Mouse (Mus musculus): ENCODE results near the gene Mmp27.

The Mmp27 gene

DNA sequence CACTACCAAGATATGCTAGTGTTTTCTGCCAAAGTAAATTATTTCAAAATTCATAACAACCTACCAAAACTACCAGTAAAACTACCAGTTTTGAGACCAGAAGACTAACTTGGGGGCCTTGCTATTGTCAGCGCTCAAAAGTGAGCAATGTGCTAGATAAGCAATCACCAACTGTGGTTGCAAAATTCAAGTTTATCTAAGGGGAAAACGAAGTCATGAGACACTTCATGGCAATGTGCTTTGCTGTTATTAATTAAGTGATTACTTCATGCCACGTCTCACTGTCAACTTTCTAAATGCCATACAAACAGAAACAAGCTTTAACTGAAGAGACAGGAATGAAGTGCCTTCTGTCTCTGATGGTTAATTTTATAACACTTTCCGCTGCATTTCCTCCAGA, at the start of gene Mmp27:
Gene Mmp27 (plus strand): TSS at position 235 of the 400 bp plus-strand sequence.
- H3K4me3 ChIP-seq (replicated peaks; ENCODE audit: low read length), result no peak within 1 kb of the TSS
- no peaks in the 10 kb centered on the region for H3K9me3 ChIP-seq (ENCODE audit: low read length)
- H3K4me1 ChIP-seq (replicated peaks; ENCODE audit: low read depth, low read length), result no peaks in the 10 kb centered on the region
- TF ChIP-seq POU5F1 (IDR thresholded peaks at IDR 0.05; ENCODE audit: borderline replicate concordance, low read length) (no peak), CTCF (conservative IDR thresholded peaks at IDR 0.05; ENCODE audit: low read length) (no peak), NANOG (IDR thresholded peaks at IDR 0.05; ENCODE audit: borderline replicate concordance, low read length) (no peak)
- no peaks in the 10 kb centered on the region for H3K27me3 ChIP-seq (ENCODE audit: insufficient read depth, low read length)
- no peaks in the 10 kb centered on the region for H3K36me3 ChIP-seq (ENCODE audit: insufficient read depth, low read length)

DNA sequence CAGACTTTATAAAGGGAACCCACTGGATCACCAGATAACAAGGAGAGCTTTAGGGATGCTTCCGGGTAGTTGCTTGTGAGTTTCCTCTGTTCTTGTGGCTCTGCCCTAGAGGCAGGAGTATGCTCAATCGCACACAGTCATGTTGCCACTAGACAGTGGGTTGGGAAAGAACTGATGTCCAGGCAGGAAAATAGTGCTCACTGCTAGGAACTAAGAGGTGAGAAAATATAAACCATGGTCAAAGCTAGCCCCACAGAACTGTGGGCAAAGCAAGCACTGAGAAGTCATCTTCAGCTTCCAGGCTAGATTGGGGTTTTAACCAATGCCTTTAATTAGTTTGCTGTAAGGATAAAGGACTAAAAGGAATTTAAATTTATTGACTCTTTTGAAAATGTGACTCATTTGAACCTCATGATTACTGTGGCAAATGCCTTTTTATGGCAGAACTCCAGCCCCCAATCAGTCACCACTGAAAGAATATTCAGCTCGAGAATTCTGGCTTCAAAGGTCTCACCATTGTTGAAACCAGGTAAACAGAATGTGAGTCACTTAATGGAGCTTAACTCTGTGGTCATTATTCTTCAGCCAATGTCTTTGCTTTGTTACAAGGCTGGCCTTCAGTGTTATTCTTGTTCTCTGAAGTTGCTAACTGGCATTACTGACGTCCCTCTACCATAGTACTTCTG, 44.8 kb upstream of the Mmp27 start:
- H3K36me3 ChIP-seq (ENCODE audit: insufficient read depth, low read length), result no peaks in the 10 kb centered on the region
- H3K4me1 ChIP-seq (replicated peaks; ENCODE audit: low read depth, low read length), result no peaks in the 10 kb centered on the region
- H3K27me3 ChIP-seq (ENCODE audit: insufficient read depth, low read length), result no peaks in the 10 kb centered on the region
- no peak overlapping the region for H3K4me3 ChIP-seq (replicated peaks; ENCODE audit: low read length)
- TF ChIP-seq NANOG (IDR thresholded peaks at IDR 0.05; ENCODE audit: borderline replicate concordance, low read length) (no peak), CTCF (conservative IDR thresholded peaks at IDR 0.05; ENCODE audit: low read length) (no peak), POU5F1 (IDR thresholded peaks at IDR 0.05; ENCODE audit: borderline replicate concordance, low read length) (no peak)
- no peaks in the 10 kb centered on the region for H3K9me3 ChIP-seq (ENCODE audit: low read length)

DNA sequence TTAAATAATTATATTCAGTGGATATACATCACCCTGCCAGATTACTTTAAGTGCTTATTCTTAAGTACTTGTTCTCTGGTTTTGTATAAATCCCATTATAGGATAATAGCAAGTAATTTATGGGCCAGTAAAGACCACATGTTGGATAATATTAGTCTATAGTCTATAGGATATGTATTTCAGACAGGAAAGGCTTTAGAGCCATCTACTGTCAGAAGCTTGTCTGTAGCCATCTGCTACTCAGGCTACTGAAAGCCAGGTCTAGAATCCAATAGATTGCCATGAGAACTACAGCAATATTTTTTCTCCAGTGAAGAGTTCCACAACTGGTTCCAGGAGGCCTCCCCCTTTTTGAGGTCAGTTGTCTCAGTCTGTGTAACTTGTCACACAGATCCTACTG, 28.4 kb upstream of the Mmp27 start:
- Histone ChIP-seq H3K36me3 (ENCODE audit: insufficient read depth, low read length) (no peaks in the 10 kb centered on the region), H3K9me3 (ENCODE audit: low read length) (no peaks in the 10 kb centered on the region), H3K27me3 (ENCODE audit: insufficient read depth, low read length) (no peaks in the 10 kb centered on the region), H3K4me1 (replicated peaks; ENCODE audit: low read depth, low read length) (no peaks in the 10 kb centered on the region), H3K4me3 (replicated peaks; ENCODE audit: low read length) (no peak overlapping the region)
- no peak for TF ChIP-seq NANOG (IDR thresholded peaks at IDR 0.05; ENCODE audit: borderline replicate concordance, low read length)
- no peak for TF ChIP-seq CTCF (conservative IDR thresholded peaks at IDR 0.05; ENCODE audit: low read length)
- no peak for TF ChIP-seq POU5F1 (IDR thresholded peaks at IDR 0.05; ENCODE audit: borderline replicate concordance, low read length)

DNA sequence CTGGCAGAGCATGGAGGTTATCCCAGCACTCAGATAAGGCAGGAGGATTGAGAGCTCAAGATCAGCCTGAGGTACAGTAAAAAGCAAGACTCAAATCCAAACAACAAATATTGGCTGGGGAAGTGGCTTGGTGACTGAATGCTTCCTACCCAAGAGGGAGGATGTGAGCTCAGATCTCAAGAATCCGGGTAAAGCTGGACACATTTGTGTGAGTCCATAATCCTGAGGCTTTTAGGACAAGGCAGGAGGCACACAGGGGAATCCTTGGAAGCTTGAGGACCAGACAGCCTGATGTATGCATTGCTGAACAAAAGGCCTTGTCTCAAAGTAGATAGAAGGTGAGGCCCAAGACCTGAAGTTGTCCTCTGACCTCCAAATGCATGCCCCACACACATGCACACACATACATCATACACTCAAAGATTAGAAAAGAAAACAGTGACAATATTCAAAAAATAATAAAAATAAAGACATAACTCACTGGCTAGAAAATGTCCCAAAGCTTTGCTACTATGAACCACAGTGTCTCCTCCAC, 26.2 kb upstream of the Mmp27 start:
- Histone ChIP-seq H3K4me3 (replicated peaks; ENCODE audit: low read length) (no peak overlapping the region), H3K9me3 (ENCODE audit: low read length) (no peaks in the 10 kb centered on the region), H3K36me3 (ENCODE audit: insufficient read depth, low read length) (no peaks in the 10 kb centered on the region), H3K27me3 (ENCODE audit: insufficient read depth, low read length) (no peaks in the 10 kb centered on the region), H3K4me1 (replicated peaks; ENCODE audit: low read depth, low read length) (no peaks in the 10 kb centered on the region)
- TF ChIP-seq CTCF (conservative IDR thresholded peaks at IDR 0.05; ENCODE audit: low read length), result no peak
- TF ChIP-seq NANOG (IDR thresholded peaks at IDR 0.05; ENCODE audit: borderline replicate concordance, low read length), result no peak
- no peak for TF ChIP-seq POU5F1 (IDR thresholded peaks at IDR 0.05; ENCODE audit: borderline replicate concordance, low read length)

DNA sequence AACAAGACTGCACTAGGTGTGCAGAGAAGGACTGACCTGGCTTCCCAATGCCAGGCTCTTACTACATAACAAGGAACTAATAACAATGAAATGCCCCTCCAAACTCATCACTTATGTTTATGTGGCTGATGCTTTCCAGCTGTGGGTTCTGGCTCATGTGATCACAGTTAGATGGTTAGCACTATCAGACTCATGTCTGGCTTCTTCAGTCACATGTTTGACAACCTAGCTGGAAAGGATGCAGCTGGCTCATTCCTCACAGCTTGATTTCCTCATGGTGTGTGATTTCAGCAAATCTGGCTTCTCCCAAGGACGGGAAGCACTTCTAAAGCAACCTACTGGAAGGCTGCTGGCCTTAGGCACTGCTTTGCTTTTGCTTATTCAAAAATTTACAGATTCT, 25.7 kb upstream of the Mmp27 start:
- Histone ChIP-seq H3K27me3 (ENCODE audit: insufficient read depth, low read length) (no peaks in the 10 kb centered on the region), H3K36me3 (ENCODE audit: insufficient read depth, low read length) (no peaks in the 10 kb centered on the region)

DNA sequence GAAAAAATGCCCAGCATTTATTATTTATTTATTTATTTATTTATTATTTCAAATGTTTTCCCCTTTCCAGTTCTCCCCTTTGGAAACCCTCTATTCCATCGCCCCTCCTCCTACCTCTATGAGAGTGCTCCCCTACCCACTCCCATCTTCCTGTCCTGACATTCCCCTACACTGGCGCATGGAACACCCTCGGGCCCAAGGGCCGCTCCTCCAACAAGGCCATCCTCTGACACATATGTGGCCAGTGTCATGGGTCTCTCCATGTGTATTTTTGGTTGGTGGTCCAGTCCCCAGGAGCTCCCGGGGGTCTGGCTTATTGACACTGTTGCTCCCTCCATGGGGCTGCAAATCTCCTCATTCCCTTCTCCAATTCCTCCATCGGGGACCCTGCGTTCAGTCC, 25.3 kb upstream of the Mmp27 start:
- Histone ChIP-seq H3K9me3 (ENCODE audit: low read length) (no peaks in the 10 kb centered on the region), H3K4me1 (replicated peaks; ENCODE audit: low read depth, low read length) (no peaks in the 10 kb centered on the region), H3K4me3 (replicated peaks; ENCODE audit: low read length) (no peak overlapping the region), H3K27me3 (ENCODE audit: insufficient read depth, low read length) (no peaks in the 10 kb centered on the region), H3K36me3 (ENCODE audit: insufficient read depth, low read length) (no peaks in the 10 kb centered on the region)
- TF ChIP-seq POU5F1 (IDR thresholded peaks at IDR 0.05; ENCODE audit: borderline replicate concordance, low read length) (no peak), NANOG (IDR thresholded peaks at IDR 0.05; ENCODE audit: borderline replicate concordance, low read length) (no peak), CTCF (conservative IDR thresholded peaks at IDR 0.05; ENCODE audit: low read length) (no peak)

More for the DNA sequence above, 25.7 kb upstream of the Mmp27 start:
- H3K9me3 ChIP-seq (ENCODE audit: low read length), result no peaks in the 10 kb centered on the region
- no peaks in the 10 kb centered on the region for H3K4me1 ChIP-seq (replicated peaks; ENCODE audit: low read depth, low read length)
- no peak for TF ChIP-seq CTCF (conservative IDR thresholded peaks at IDR 0.05; ENCODE audit: low read length)
- H3K4me3 ChIP-seq (replicated peaks; ENCODE audit: low read length), result no peak overlapping the region

DNA sequence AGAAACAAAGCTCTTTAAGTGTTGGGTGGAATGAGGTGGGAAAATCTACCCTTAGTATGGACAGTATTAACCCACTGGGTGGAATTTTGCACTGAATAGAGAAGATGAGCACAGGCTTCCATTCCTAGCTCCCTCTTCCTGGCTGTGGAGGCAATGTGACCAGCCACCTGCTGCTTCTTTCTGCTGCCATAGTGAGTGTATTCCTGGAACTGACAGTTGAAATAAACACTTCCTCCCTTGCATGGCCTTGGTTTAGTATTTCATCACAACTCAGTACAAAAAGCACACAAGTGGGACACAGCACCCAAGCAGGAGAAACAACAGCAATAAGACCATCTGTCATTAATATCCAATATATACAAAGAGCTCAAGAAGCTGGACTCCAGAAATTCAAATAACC, 19.3 kb upstream of the Mmp27 start:
- TF ChIP-seq CTCF (conservative IDR thresholded peaks at IDR 0.05; ENCODE audit: low read length) (no peak), POU5F1 (IDR thresholded peaks at IDR 0.05; ENCODE audit: borderline replicate concordance, low read length) (no peak), NANOG (IDR thresholded peaks at IDR 0.05; ENCODE audit: borderline replicate concordance, low read length) (no peak)
- Histone ChIP-seq H3K4me1 (replicated peaks; ENCODE audit: low read depth, low read length) (no peaks in the 10 kb centered on the region), H3K4me3 (replicated peaks; ENCODE audit: low read length) (no peak overlapping the region), H3K27me3 (ENCODE audit: insufficient read depth, low read length) (no peaks in the 10 kb centered on the region), H3K36me3 (ENCODE audit: insufficient read depth, low read length) (no peaks in the 10 kb centered on the region), H3K9me3 (ENCODE audit: low read length) (no peaks in the 10 kb centered on the region)

DNA sequence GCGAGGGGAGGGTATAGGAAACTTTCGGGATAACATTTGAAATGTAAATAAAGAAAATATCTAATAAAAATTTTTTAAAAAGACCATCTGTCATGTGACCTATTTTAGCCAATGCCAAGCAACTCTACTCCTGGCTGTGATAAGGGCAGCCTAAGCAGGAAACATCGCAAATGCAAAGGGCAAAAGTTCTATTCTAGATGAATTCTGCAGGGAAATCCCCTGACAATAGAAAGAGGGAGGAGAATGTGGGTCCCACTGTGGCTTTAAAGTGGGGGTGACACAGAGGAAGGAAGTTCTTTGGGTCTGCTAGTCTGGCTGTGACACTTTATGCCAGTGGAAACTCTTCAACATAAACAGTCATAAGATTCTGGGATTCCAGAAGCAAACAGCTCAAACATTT, 17.7 kb upstream of the Mmp27 start:
- Histone ChIP-seq H3K9me3 (ENCODE audit: low read length) (no peaks in the 10 kb centered on the region), H3K4me1 (replicated peaks; ENCODE audit: low read depth, low read length) (no peaks in the 10 kb centered on the region), H3K36me3 (ENCODE audit: insufficient read depth, low read length) (no peaks in the 10 kb centered on the region), H3K4me3 (replicated peaks; ENCODE audit: low read length) (no peak overlapping the region), H3K27me3 (ENCODE audit: insufficient read depth, low read length) (no peaks in the 10 kb centered on the region)
- TF ChIP-seq CTCF (conservative IDR thresholded peaks at IDR 0.05; ENCODE audit: low read length) (no peak), POU5F1 (IDR thresholded peaks at IDR 0.05; ENCODE audit: borderline replicate concordance, low read length) (no peak), NANOG (IDR thresholded peaks at IDR 0.05; ENCODE audit: borderline replicate concordance, low read length) (no peak)

DNA sequence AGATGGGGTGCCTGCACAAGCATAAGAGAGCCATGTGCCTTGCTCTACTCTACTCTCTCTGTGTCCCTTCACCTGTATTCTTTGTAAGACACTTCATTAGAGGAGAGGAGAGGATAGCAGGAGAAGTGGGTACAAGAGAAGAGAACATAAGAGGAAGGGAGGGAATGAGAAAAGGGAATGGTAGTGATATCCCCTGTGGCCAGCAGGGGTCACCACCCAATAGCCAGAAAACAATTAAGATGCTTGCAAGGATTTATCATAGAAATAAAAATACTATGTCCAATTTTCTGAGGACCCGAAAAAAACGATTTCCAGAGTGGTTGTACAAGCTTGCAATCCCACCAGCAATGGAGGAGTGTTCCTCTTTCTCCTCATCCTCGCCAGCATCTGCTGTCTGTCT, 16.8 kb upstream of the Mmp27 start:
- no peaks in the 10 kb centered on the region for H3K9me3 ChIP-seq (ENCODE audit: low read length)
- TF ChIP-seq CTCF (conservative IDR thresholded peaks at IDR 0.05; ENCODE audit: low read length) (peak; percentile 62), POU5F1 (IDR thresholded peaks at IDR 0.05; ENCODE audit: borderline replicate concordance, low read length) (no peak)
- no peak overlapping the region for H3K4me3 ChIP-seq (replicated peaks; ENCODE audit: low read length)
- no peaks in the 10 kb centered on the region for H3K4me1 ChIP-seq (replicated peaks; ENCODE audit: low read depth, low read length)
- H3K36me3 ChIP-seq (ENCODE audit: insufficient read depth, low read length), result no peaks in the 10 kb centered on the region
- no peaks in the 10 kb centered on the region for H3K27me3 ChIP-seq (ENCODE audit: insufficient read depth, low read length)
